Mouse (Mus musculus): Measurements from ENCODE around the gene D1Ertd622e.

- no peak for TF ChIP-seq EP300 (optimal IDR thresholded peaks at IDR 0.05)
- no peak for TF ChIP-seq CTCF (IDR thresholded peaks at IDR 0.05; ENCODE audit: low read depth)
Observed at GRCm38 (mm10) chr1:97672849-97673248, 11.0 kb upstream of the D1Ertd622e start.
